8 mouse cellular contexts compared by ENCODE assay signal in genomic region chr15:87566040-87566929, GRCm38 (mm10). TPM values are rescaled to one million over a fixed set of nuclear protein-coding genes. Genes with fewer than 3 reads are reported as not detected.
DNase-seq lines count a peak whose midpoint lies in the region; ATAC-seq and TF ChIP-seq lines count a peak whose summit lies in the region.

No protein-coding gene starts in this region.

- 53% methylated on average over 11 of the region's 11 CpGs for WGBS in kidney, embryonic 15.5 days
- WGBS in hindbrain, postnatal 0 days: 29% methylated on average over 10 of the region's 11 CpGs
- WGBS in neural tube, embryonic 12.5 days: 48% methylated on average over 11 of the region's 11 CpGs
- 84% methylated on average over 11 of the region's 11 CpGs for WGBS in liver, embryonic 11.5 days

- no peaks in the 10 kb centered on the region for H3K27me3 ChIP-seq in kidney, embryonic 15.5 days
- no peaks in the 10 kb centered on the region for H3K27me3 ChIP-seq in hindbrain, postnatal 0 days (ENCODE audit: insufficient read depth, low read length)
- H3K27me3 ChIP-seq in neural tube, embryonic 12.5 days (replicated peaks): no peaks in the 10 kb centered on the region
- H3K27me3 ChIP-seq in liver, embryonic 11.5 days (replicated peaks; ENCODE audit: control insufficient read depth, insufficient read depth, low read length): no peaks in the 10 kb centered on the region

- DNase-seq in kidney, adult 8-10 months: no peak
- peak; percentile 70 to 71 for DNase-seq in cerebellum, postnatal 36 days
- peak; percentile 91 for DNase-seq in hindbrain, postnatal 0 days (ENCODE audit: low spot score)
- DNase-seq in thymus, postnatal 36 days: no peak
- no peak for DNase-seq in liver, embryonic 11.5 days (ENCODE audit: low spot score)

- peak; percentile 57; the same call in 1 of the 2 replicates for ATAC-seq in kidney, embryonic 15.5 days (replicated peaks; ENCODE audit: low FRiP score)
- ATAC-seq in hindbrain, postnatal 0 days: peak; percentile 96
- ATAC-seq in neural tube, embryonic 12.5 days (ENCODE audit: low FRiP score, low read depth): peak; percentile 78
- no peak for ATAC-seq in liver, embryonic 11.5 days (replicated peaks; ENCODE audit: low FRiP score)
- no peak for ATAC-seq in granulocyte monocyte progenitor cell, adult 5-6 weeks (replicated peaks; ENCODE audit: poor library complexity, severe bottlenecking)

- H3K27ac ChIP-seq in kidney, embryonic 15.5 days: peak overlapping the region; percentile 32; the same call in 1 of the 2 replicates
- H3K27ac ChIP-seq in hindbrain, postnatal 0 days: peak overlapping the region; percentile 74
- no peak overlapping the region for H3K27ac ChIP-seq in neural tube, embryonic 12.5 days
- no peak overlapping the region for H3K27ac ChIP-seq in liver, embryonic 11.5 days (ENCODE audit: low read depth, low read length)

- H3K4me2 ChIP-seq in kidney, embryonic 15.5 days: no peak overlapping the region
- H3K4me2 ChIP-seq in hindbrain, postnatal 0 days (ENCODE audit: low read depth, low read length): no peak overlapping the region
- no peak overlapping the region for H3K4me2 ChIP-seq in neural tube, embryonic 12.5 days (replicated peaks)
- H3K4me2 ChIP-seq in liver, embryonic 11.5 days: no peak overlapping the region

- H3K4me3 ChIP-seq in kidney, embryonic 15.5 days (replicated peaks): no peak overlapping the region
- no peak overlapping the region for H3K4me3 ChIP-seq in hindbrain, postnatal 0 days (ENCODE audit: low read length)
- no peak overlapping the region for H3K4me3 ChIP-seq in neural tube, embryonic 12.5 days
- H3K4me3 ChIP-seq in liver, embryonic 11.5 days (ENCODE audit: low read depth, low read length): no peak overlapping the region

- H3K9me3 ChIP-seq in kidney, embryonic 15.5 days (replicated peaks): no peaks in the 10 kb centered on the region
- no peaks in the 10 kb centered on the region for H3K9me3 ChIP-seq in hindbrain, postnatal 0 days (ENCODE audit: low read length)
- no peaks in the 10 kb centered on the region for H3K9me3 ChIP-seq in neural tube, embryonic 12.5 days
- H3K9me3 ChIP-seq in liver, embryonic 11.5 days (ENCODE audit: control insufficient read depth, low read length): no peaks in the 10 kb centered on the region

- peaks cover 11% of the 10 kb centered on the region for H3K4me1 ChIP-seq in kidney, embryonic 15.5 days
- H3K4me1 ChIP-seq in hindbrain, postnatal 0 days (ENCODE audit: insufficient read depth, low read length): peaks cover 26% of the 10 kb centered on the region
- peaks cover 19% of the 10 kb centered on the region for H3K4me1 ChIP-seq in neural tube, embryonic 12.5 days
- no peaks in the 10 kb centered on the region for H3K4me1 ChIP-seq in liver, embryonic 11.5 days (replicated peaks; ENCODE audit: control insufficient read depth, insufficient read depth, low read length)

- no peak for TF ChIP-seq CTCF in hindbrain, postnatal 0 days (IDR thresholded peaks at IDR 0.05; ENCODE audit: low read depth)

- no peak overlapping the region for H3K9ac ChIP-seq in kidney, embryonic 15.5 days
- no peak overlapping the region for H3K9ac ChIP-seq in hindbrain, postnatal 0 days (replicated peaks; ENCODE audit: low read length)
- no peak overlapping the region for H3K9ac ChIP-seq in neural tube, embryonic 12.5 days
- H3K9ac ChIP-seq in liver, embryonic 11.5 days (ENCODE audit: low read depth, low read length): no peak overlapping the region

- H3K36me3 ChIP-seq in kidney, embryonic 15.5 days: no peaks in the 10 kb centered on the region
- no peaks in the 10 kb centered on the region for H3K36me3 ChIP-seq in hindbrain, postnatal 0 days (ENCODE audit: insufficient read depth, low read length)
- no peaks in the 10 kb centered on the region for H3K36me3 ChIP-seq in neural tube, embryonic 12.5 days
- no peaks in the 10 kb centered on the region for H3K36me3 ChIP-seq in liver, embryonic 11.5 days (ENCODE audit: control insufficient read depth, insufficient read depth, low read length)

RNA-seq across cellular contexts. Expression of gene Fam19a5, which starts 22.2 kb away (rescaled TPM):
- 4.7 and 5.2 TPM in 2 replicates for polyA plus RNA-seq in kidney, embryonic 15.5 days (2015; fragmentation: Nextera tagmentation; extraction: Ambion mirVana)
- total RNA-seq in hindbrain, postnatal 0 days (2014; rRNA removed): 119 and 137 TPM in 2 replicates
- polyA plus RNA-seq in hindbrain, postnatal 0 days (2015; fragmentation: Nextera tagmentation; extraction: Ambion mirVana): 28.1 and 31.0 TPM in 2 replicates
- 13.6 and 14.7 TPM in 2 replicates for polyA plus RNA-seq in neural tube, embryonic 12.5 days (2016; fragmentation: Nextera tagmentation; extraction: Ambion mirVana)
- 0.39 and 0.58 TPM in 2 replicates for polyA plus RNA-seq in liver, embryonic 11.5 days (2014; fragmentation: Nextera tagmentation; extraction: Ambion mirVana)
- not detected in 2 replicates for total RNA-seq in granulocyte monocyte progenitor cell, adult 5-6 weeks (2014; fragmentation: Nextera tagmentation)
- not detected in 2 replicates for total RNA-seq in granulocyte monocyte progenitor cell, adult 5-6 weeks (2017)

Comparison
In these comparisons a context has a peak if more than half of its experiments do, and no peak if none do; other contexts are left out.
1. ATAC-seq: peak in kidney, embryonic 15.5 days (single experiment), hindbrain, postnatal 0 days (single experiment) and neural tube, embryonic 12.5 days (single experiment); none in liver, embryonic 11.5 days (single experiment) and granulocyte monocyte progenitor cell, adult 5-6 weeks (single experiment).
2. H3K27ac ChIP-seq: peak in kidney, embryonic 15.5 days (single experiment) and hindbrain, postnatal 0 days (single experiment); none in neural tube, embryonic 12.5 days (single experiment) and liver, embryonic 11.5 days (single experiment).
3. DNase-seq: peak in cerebellum, postnatal 36 days (2 of 2) and hindbrain, postnatal 0 days (single experiment); none in kidney, adult 8-10 months (0 of 2), thymus, postnatal 36 days (0 of 2) and liver, embryonic 11.5 days (single experiment).